ENCODE assay signal across 31 mouse cellular contexts in genomic region chr11:72017253-72017601, GRCm38 (mm10). TPM values are rescaled to one million over a fixed set of nuclear protein-coding genes. Genes with fewer than 3 reads are reported as not detected.
"Had no signal": no experiment of that assay in that cellular context is flagged by ENCODE, and none has a peak within 500 bp of the region (broad histone marks: within the 10 kb centered on the region; RNA-seq: fewer than 3 reads in every experiment).

No protein-coding gene starts in this region.

- H3K9ac ChIP-seq: heart, embryonic 12.5 days; hindbrain, embryonic 13.5 days; hindbrain, embryonic 15.5 days; intestine, embryonic 15.5 days; limb, embryonic 12.5 days; liver, embryonic 13.5 days; liver, embryonic 15.5 days had no signal

- H3K4me3 ChIP-seq: gastrocnemius, adult 2 months; heart, embryonic 10.5 days; heart, embryonic 12.5 days; hindbrain, embryonic 13.5 days; hindbrain, embryonic 15.5 days; intestine, embryonic 15.5 days; left cerebral cortex, adult 2 months; limb, embryonic 10.5 days; limb, embryonic 12.5 days; liver, embryonic 13.5 days; liver, embryonic 15.5 days had no signal

- ATAC-seq: inflammation-experienced regulatory T-cells, adult 6 months; intestine, embryonic 15.5 days; intestine, postnatal 0 days had no signal

- H3K9me3 ChIP-seq: heart, embryonic 10.5 days; heart, embryonic 12.5 days; hindbrain, embryonic 13.5 days; hindbrain, embryonic 15.5 days; intestine, embryonic 15.5 days; limb, embryonic 10.5 days; limb, embryonic 12.5 days; liver, embryonic 13.5 days; liver, embryonic 15.5 days had no signal

- H3K4me1 ChIP-seq: intestine, embryonic 15.5 days; limb, embryonic 10.5 days; limb, embryonic 12.5 days; liver, embryonic 15.5 days had no signal

- H3K36me3 ChIP-seq: heart, embryonic 10.5 days; heart, embryonic 12.5 days; hindbrain, embryonic 13.5 days; hindbrain, embryonic 15.5 days; intestine, embryonic 15.5 days; limb, embryonic 10.5 days; limb, embryonic 12.5 days; liver, embryonic 13.5 days; liver, embryonic 15.5 days had no signal

- H3K4me2 ChIP-seq: heart, embryonic 12.5 days; hindbrain, embryonic 13.5 days; hindbrain, embryonic 15.5 days; intestine, embryonic 15.5 days; limb, embryonic 12.5 days; liver, embryonic 11.5 days; liver, embryonic 13.5 days; liver, embryonic 15.5 days had no signal

- H3K27me3 ChIP-seq: heart, embryonic 12.5 days; hindbrain, embryonic 15.5 days; intestine, embryonic 15.5 days; limb, embryonic 12.5 days; liver, embryonic 13.5 days; liver, embryonic 15.5 days had no signal

- DNase-seq: gastrocnemius, adult 2 months; gastrocnemius, postnatal 10 days; gastrocnemius, postnatal 25 days; heart, adult 18-20 months; heart, postnatal 10 days; heart, postnatal 4 days; kidney, adult 18-20 months; kidney, adult 8-10 months; kidney, postnatal 10 days; kidney, postnatal 25 days; kidney, postnatal 4 days; liver; liver, embryonic 13.5 days had no signal

- H3K27ac ChIP-seq: gastrocnemius, adult 2 months; heart, embryonic 10.5 days; hindbrain, embryonic 13.5 days; hindbrain, embryonic 15.5 days; intestine, embryonic 15.5 days; left cerebral cortex, adult 2 months; limb, embryonic 10.5 days; limb, embryonic 12.5 days; liver, embryonic 13.5 days; liver, embryonic 15.5 days had no signal

RNA-seq across cellular contexts. Expression of gene Aipl1, which starts 20.1 kb away (rescaled TPM):
- total RNA-seq: gastrocnemius, adult 2 months; gastrocnemius, postnatal 25 days; heart, adult 18-20 months; heart, postnatal 25 days; layer of hippocampus, postnatal 10 days; layer of hippocampus, postnatal 25 days; left cerebral cortex, adult 2 months; left cerebral cortex, postnatal 14 days; left cerebral cortex, postnatal 36 days had no signal
- polyA plus RNA-seq: hindbrain, embryonic 11.5 days had no signal

RNA-seq across cellular contexts. Expression of gene Pimreg, which starts 24.6 kb away (rescaled TPM):
- total RNA-seq: gastrocnemius, adult 2 months had no signal
